Mouse (Mus musculus) forebrain, embryonic 11.5 days (tissue): ENCODE results near the gene Mgme1. TPM values are rescaled to one million over a fixed set of nuclear protein-coding genes. Genes with fewer than 3 reads are reported as not detected.

Experiments used
- ATAC-seq: fragments of 200-750 bp; cut with Nextera tagmentation; replicated peaks from 2 replicates; pipeline ENCODE4 v1.8.0; 2017; ENCODE audit warnings: moderate TSS enrichment; ENCODE audit not compliant: low FRiP score
- DNase-seq: peaks from one replicate; pipeline ENCODE4 v3.0.0-alpha.2; 2017; ENCODE audit warnings: low spot score
- H3K27ac ChIP-seq: fragments of 300-500 bp; sonication (generic); 2 replicates; pipeline ENCODE4 v1.5.1; 2014; ENCODE audit warnings: low read depth, low read length
- H3K27me3 ChIP-seq: fragments of 300-500 bp; sonication (generic); 2 replicates; pipeline ENCODE4 v1.6.1; 2014; ENCODE audit warnings: mild to moderate bottlenecking, low read length, mixed read lengths; ENCODE audit not compliant: control insufficient read depth, insufficient read depth
- H3K36me3 ChIP-seq: fragments of 300-500 bp; sonication (generic); 2 replicates; pipeline ENCODE4 v1.6.1; 2014; ENCODE audit warnings: mild to moderate bottlenecking, low read length, moderate library complexity, mixed read lengths; ENCODE audit not compliant: control insufficient read depth, insufficient read depth
- H3K4me1 ChIP-seq: fragments of 300-500 bp; sonication (generic); replicated peaks from 2 replicates; pipeline ENCODE4 v1.6.1; 2014; ENCODE audit warnings: low read length, mixed read lengths; ENCODE audit not compliant: control insufficient read depth, insufficient read depth
- H3K4me2 ChIP-seq: fragments of 300-500 bp; sonication (generic); 2 replicates; pipeline ENCODE4 v1.6.1; 2014; ENCODE audit warnings: low read depth, mild to moderate bottlenecking, low read length, moderate library complexity, mixed read lengths; ENCODE audit not compliant: severe bottlenecking
- H3K4me3 ChIP-seq: fragments of 300-500 bp; sonication (generic); 2 replicates; pipeline ENCODE4 v1.5.1; 2014; ENCODE audit warnings: low read depth, low read length
- H3K9ac ChIP-seq: fragments of 300-500 bp; sonication (generic); 2 replicates; pipeline ENCODE4 v1.6.1; 2014; ENCODE audit warnings: low read length
- H3K9me3 ChIP-seq: fragments of 300-500 bp; sonication (generic); 2 replicates; pipeline ENCODE4 v1.6.1; 2016; ENCODE audit warnings: low read length, mixed read lengths; ENCODE audit not compliant: control insufficient read depth
- WGBS: fragments of 180-500 bp; shearing (Covaris S2); extraction: QIAGEN DNeasy Blood & Tissue Kit; methylation state at CpG from one replicate; pipeline ENCODE4 v1.1.7; 2014; 5-methylcytosine and 5-hydroxymethylcytosine counted together
- polyA plus RNA-seq: library from polyadenylated mRNA; unstranded; fragments of >200 nt; fragmentation: Nextera tagmentation; extraction: Ambion mirVana; gene quantifications from 2 replicates; pipeline ENCODE4 v1.2.1, GENCODE M21; 2014

Gene Mgme1
- polyA plus RNA-seq, 1 experiment from 2014 or later, result 19.9 TPM

- Histone ChIP-seq H3K36me3 (peaks cover 11% of the 10 kb centered on the region; the same call in 1 of the 2 replicates), H3K9ac (no peak overlapping the region), H3K4me1 (no peaks in the 10 kb centered on the region), H3K27me3 (no peaks in the 10 kb centered on the region), H3K27ac (no peak overlapping the region), H3K9me3 (no peaks in the 10 kb centered on the region), H3K4me3 (no peak overlapping the region), H3K4me2 (no peak overlapping the region)
- DNase-seq (no peak), ATAC-seq (peak; percentile 42; the same call in 1 of the 2 replicates)
- WGBS, result 37% methylated on average over 3 of the region's 4 CpGs
Observed at GRCm38 (mm10) chr2:144248613-144249376, 21.7 kb upstream of the Mgme1 start.

- DNase-seq (no peak), ATAC-seq (no peak)
- Histone ChIP-seq H3K9me3 (no peaks in the 10 kb centered on the region), H3K27me3 (no peaks in the 10 kb centered on the region), H3K36me3 (peaks cover 11% of the 10 kb centered on the region; the same call in 1 of the 2 replicates), H3K4me1 (no peaks in the 10 kb centered on the region), H3K4me3 (no peak overlapping the region), H3K9ac (no peak overlapping the region), H3K27ac (no peak overlapping the region), H3K4me2 (no peak overlapping the region)
Observed at GRCm38 (mm10) chr2:144250111-144250510, 20.4 kb upstream of the Mgme1 start.

- no peak for DNase-seq
- no peak for ATAC-seq
- Histone ChIP-seq H3K4me2 (no peak overlapping the region), H3K27me3 (no peaks in the 10 kb centered on the region), H3K36me3 (peaks cover 15% of the 10 kb centered on the region), H3K4me3 (no peak overlapping the region), H3K9me3 (no peaks in the 10 kb centered on the region), H3K4me1 (no peaks in the 10 kb centered on the region), H3K27ac (no peak overlapping the region), H3K9ac (no peak overlapping the region)
- 91% methylated on average over 2 of the region's 2 CpGs for WGBS
Observed at GRCm38 (mm10) chr2:144262837-144263236, 7.6 kb upstream of the Mgme1 start.

GRCm38 (mm10) chr2:144264398-144265119, 5.9 kb upstream of the Mgme1 start:
- no peak for ATAC-seq
- no peak overlapping the region for H3K4me3 ChIP-seq

GRCm38 (mm10) chr2:144265120-144265488, 5.4 kb upstream of the Mgme1 start:
- no peaks in the 10 kb centered on the region for H3K27me3 ChIP-seq
- 74% methylated on average over 3 of the region's 3 CpGs for WGBS
- no peaks in the 10 kb centered on the region for H3K4me1 ChIP-seq
- no peak overlapping the region for H3K4me3 ChIP-seq
- H3K36me3 ChIP-seq, result no peaks in the 10 kb centered on the region; the same call in 1 of the 2 replicates
- H3K9ac ChIP-seq, result no peak overlapping the region
- no peak overlapping the region for H3K27ac ChIP-seq
- H3K9me3 ChIP-seq, result no peaks in the 10 kb centered on the region
- H3K4me2 ChIP-seq, result no peak overlapping the region
- no peak for DNase-seq
- ATAC-seq, result no peak

More at GRCm38 (mm10) chr2:144264398-144265119, 5.9 kb upstream of the Mgme1 start:
- WGBS, result 88% methylated on average over 5 of the region's 5 CpGs
- H3K4me1 ChIP-seq, result no peaks in the 10 kb centered on the region
- peaks cover 1% of the 10 kb centered on the region; the same call in 1 of the 2 replicates for H3K36me3 ChIP-seq
- DNase-seq, result no peak
- H3K27ac ChIP-seq, result no peak overlapping the region
- H3K9ac ChIP-seq, result no peak overlapping the region
- no peak overlapping the region for H3K4me2 ChIP-seq
- no peaks in the 10 kb centered on the region for H3K27me3 ChIP-seq
- H3K9me3 ChIP-seq, result no peaks in the 10 kb centered on the region

- no peak for DNase-seq
- Histone ChIP-seq H3K27me3 (no peaks in the 10 kb centered on the region), H3K9ac (no peak overlapping the region), H3K27ac (no peak overlapping the region), H3K9me3 (no peaks in the 10 kb centered on the region), H3K4me1 (no peaks in the 10 kb centered on the region), H3K4me2 (no peak overlapping the region), H3K4me3 (no peak overlapping the region), H3K36me3 (no peaks in the 10 kb centered on the region)
- ATAC-seq, result no peak
- WGBS, result 50% methylated on average over 4 of the region's 4 CpGs
Observed at GRCm38 (mm10) chr2:144265916-144266683, 4.4 kb upstream of the Mgme1 start.

GRCm38 (mm10) chr2:144267004-144267730, 3.3 kb upstream of the Mgme1 start:
- DNase-seq (no peak), ATAC-seq (no peak)
- no peaks in the 10 kb centered on the region for H3K4me1 ChIP-seq
- no peaks in the 10 kb centered on the region for H3K27me3 ChIP-seq
- no peaks in the 10 kb centered on the region for H3K9me3 ChIP-seq
- WGBS, result 53% methylated on average over 5 of the region's 5 CpGs
- H3K27ac ChIP-seq, result no peak overlapping the region
- no peak overlapping the region for H3K9ac ChIP-seq
- H3K36me3 ChIP-seq, result no peaks in the 10 kb centered on the region
- no peak overlapping the region for H3K4me3 ChIP-seq
- peak overlapping the region; percentile 67; the same call in 1 of the 2 replicates for H3K4me2 ChIP-seq

- 52% methylated on average over 1 of the region's 1 CpGs for WGBS
- Histone ChIP-seq H3K27ac (no peak overlapping the region), H3K4me2 (peak overlapping the region; percentile 67), H3K4me3 (no peak overlapping the region; the same call in 1 of the 2 replicates), H3K27me3 (no peaks in the 10 kb centered on the region), H3K9ac (no peak overlapping the region), H3K36me3 (no peaks in the 10 kb centered on the region), H3K9me3 (no peaks in the 10 kb centered on the region), H3K4me1 (no peaks in the 10 kb centered on the region)
- DNase-seq (no peak), ATAC-seq (no peak)
Observed at GRCm38 (mm10) chr2:144267731-144268015, 2.8 kb upstream of the Mgme1 start.
